Comparison of ENCODE assay signal across 29 mouse cellular contexts in genomic region chr3:55250631-55251030, GRCm38 (mm10). TPM values are rescaled to one million over a fixed set of nuclear protein-coding genes. Genes with fewer than 3 reads are reported as not detected.
"Had no signal": no experiment of that assay in that cellular context is flagged by ENCODE, and none has a peak within 500 bp of the region (broad histone marks: within the 10 kb centered on the region; RNA-seq: fewer than 3 reads in every experiment).

No protein-coding gene starts in this region.

- H3K27ac ChIP-seq: heart, adult 2 months; heart, embryonic 13.5 days; heart, embryonic 15.5 days; hindbrain, embryonic 13.5 days; hindbrain, embryonic 15.5 days; hindbrain, postnatal 0 days; kidney, embryonic 15.5 days; kidney, postnatal 0 days; limb, embryonic 12.5 days; liver, embryonic 12.5 days; liver, embryonic 14.5 days had no signal

- H3K4me2 ChIP-seq: heart, embryonic 11.5 days; heart, embryonic 13.5 days; heart, embryonic 15.5 days; hindbrain, embryonic 13.5 days; hindbrain, embryonic 15.5 days; kidney, embryonic 15.5 days; limb, embryonic 12.5 days; limb, embryonic 15.5 days; liver, embryonic 12.5 days had no signal

- ATAC-seq: hindbrain, postnatal 0 days; intestine, embryonic 16.5 days; liver, embryonic 12.5 days had no signal

- H3K9ac ChIP-seq: heart, embryonic 13.5 days; heart, embryonic 15.5 days; hindbrain, embryonic 13.5 days; hindbrain, embryonic 15.5 days; kidney, embryonic 15.5 days; limb, embryonic 12.5 days; limb, embryonic 15.5 days; liver, embryonic 12.5 days; liver, embryonic 14.5 days had no signal

- H3K36me3 ChIP-seq: heart, embryonic 13.5 days; heart, embryonic 15.5 days; kidney, embryonic 15.5 days; liver, embryonic 12.5 days had no signal

- H3K4me3 ChIP-seq: heart, adult 2 months; heart, embryonic 13.5 days; heart, embryonic 15.5 days; hindbrain, embryonic 13.5 days; hindbrain, embryonic 15.5 days; kidney, embryonic 15.5 days; limb, embryonic 12.5 days; limb, embryonic 15.5 days; liver, embryonic 12.5 days had no signal

- H3K27me3 ChIP-seq: heart, embryonic 13.5 days; heart, embryonic 15.5 days; hindbrain, embryonic 13.5 days; hindbrain, embryonic 15.5 days; kidney, embryonic 15.5 days; limb, embryonic 12.5 days; limb, embryonic 15.5 days; liver, embryonic 12.5 days had no signal

- H3K4me1 ChIP-seq: heart, embryonic 13.5 days; kidney, embryonic 15.5 days; limb, embryonic 12.5 days; liver, embryonic 12.5 days had no signal

- H3K9me3 ChIP-seq: heart, embryonic 13.5 days; heart, embryonic 15.5 days; hindbrain, embryonic 13.5 days; hindbrain, embryonic 15.5 days; kidney, embryonic 15.5 days; limb, embryonic 12.5 days; limb, embryonic 15.5 days; liver, embryonic 12.5 days had no signal

- DNase-seq: gastrocnemius, postnatal 14 days; gastrocnemius, postnatal 36 days; heart, adult 11 months; heart, adult 2 months; heart, postnatal 14 days; heart, postnatal 36 days; kidney, adult 11 months; kidney, adult 2 months; kidney, adult 9 months; kidney, postnatal 14 days; kidney, postnatal 36 days; layer of hippocampus, adult 9-11 months; layer of hippocampus, postnatal 36 days; left cerebral cortex, postnatal 4 days had no signal

RNA-seq across cellular contexts. Expression of gene Dclk1, which starts 8.5 kb away (rescaled TPM):
- total RNA-seq: hematopoietic stem cell, adult 5-6 weeks had no signal
- polyA plus RNA-seq: liver, adult 2 months had no signal
